Mouse (Mus musculus): Measurements from ENCODE around the gene Plekha6. TPM values are rescaled to one million over a fixed set of nuclear protein-coding genes. Genes with fewer than 3 reads are reported as not detected.

The Plekha6 gene
- polyA plus RNA-seq, 1 experiment from 2014 or later: 18.8 TPM

GRCm38 (mm10) chr1:133278539-133278938 is 114.5 kb downstream of the Plekha6 start:
- Histone ChIP-seq H3K27me3 (ENCODE audit: control insufficient read depth, insufficient read depth, low read length) (no peaks in the 10 kb centered on the region), H3K4me1 (replicated peaks; ENCODE audit: control insufficient read depth, insufficient read depth, low read length) (no peaks in the 10 kb centered on the region), H3K4me2 (ENCODE audit: low read depth, low read length, severe bottlenecking) (no peak overlapping the region), H3K9ac (ENCODE audit: low read length) (no peak overlapping the region), H3K4me3 (ENCODE audit: low read depth, low read length) (no peak overlapping the region), H3K36me3 (ENCODE audit: control insufficient read depth, insufficient read depth, low read length) (no peaks in the 10 kb centered on the region; the same call in 1 of the 2 replicates), H3K9me3 (ENCODE audit: control insufficient read depth, low read length) (no peaks in the 10 kb centered on the region), H3K27ac (ENCODE audit: low read depth, low read length) (no peak overlapping the region)
- ATAC-seq (replicated peaks; ENCODE audit: low FRiP score): no peak
- no peak for DNase-seq (ENCODE audit: low spot score)
- 81% methylated on average over 6 of the region's 6 CpGs for WGBS

GRCm38 (mm10) chr1:133278946-133279631 is 115.1 kb downstream of the Plekha6 start:
- no peak overlapping the region for H3K4me3 ChIP-seq (ENCODE audit: low read depth, low read length)
- H3K4me1 ChIP-seq (replicated peaks; ENCODE audit: control insufficient read depth, insufficient read depth, low read length): no peaks in the 10 kb centered on the region
- no peak overlapping the region for H3K27ac ChIP-seq (ENCODE audit: low read depth, low read length)
- H3K9me3 ChIP-seq (ENCODE audit: control insufficient read depth, low read length): no peaks in the 10 kb centered on the region
- H3K4me2 ChIP-seq (ENCODE audit: low read depth, low read length, severe bottlenecking): no peak overlapping the region
- 79% methylated on average over 15 of the region's 15 CpGs for WGBS
- no peaks in the 10 kb centered on the region for H3K27me3 ChIP-seq (ENCODE audit: control insufficient read depth, insufficient read depth, low read length)
- no peaks in the 10 kb centered on the region; the same call in 1 of the 2 replicates for H3K36me3 ChIP-seq (ENCODE audit: control insufficient read depth, insufficient read depth, low read length)
- no peak overlapping the region for H3K9ac ChIP-seq (ENCODE audit: low read length)
- DNase-seq (ENCODE audit: low spot score) (no peak), ATAC-seq (replicated peaks; ENCODE audit: low FRiP score) (no peak)

GRCm38 (mm10) chr1:133279632-133280093 is 115.7 kb downstream of the Plekha6 start:
- no peaks in the 10 kb centered on the region for H3K9me3 ChIP-seq (ENCODE audit: control insufficient read depth, low read length)
- H3K4me2 ChIP-seq (ENCODE audit: low read depth, low read length, severe bottlenecking): no peak overlapping the region
- no peak overlapping the region for H3K27ac ChIP-seq (ENCODE audit: low read depth, low read length)
- ATAC-seq (replicated peaks; ENCODE audit: low FRiP score) (no peak), DNase-seq (ENCODE audit: low spot score) (no peak)
- no peak overlapping the region for H3K9ac ChIP-seq (ENCODE audit: low read length)
- H3K4me1 ChIP-seq (replicated peaks; ENCODE audit: control insufficient read depth, insufficient read depth, low read length): no peaks in the 10 kb centered on the region
- H3K4me3 ChIP-seq (ENCODE audit: low read depth, low read length): no peak overlapping the region
- no peaks in the 10 kb centered on the region; the same call in 1 of the 2 replicates for H3K36me3 ChIP-seq (ENCODE audit: control insufficient read depth, insufficient read depth, low read length)
- H3K27me3 ChIP-seq (ENCODE audit: control insufficient read depth, insufficient read depth, low read length): no peaks in the 10 kb centered on the region
- 90% methylated on average over 11 of the region's 11 CpGs for WGBS

GRCm38 (mm10) chr1:133280537-133280936 is 116.5 kb downstream of the Plekha6 start:
- 91% methylated on average over 2 of the region's 2 CpGs for WGBS
- H3K9ac ChIP-seq (ENCODE audit: low read length): no peak overlapping the region
- no peaks in the 10 kb centered on the region for H3K27me3 ChIP-seq (ENCODE audit: control insufficient read depth, insufficient read depth, low read length)
- H3K4me2 ChIP-seq (ENCODE audit: low read depth, low read length, severe bottlenecking): no peak overlapping the region
- H3K4me1 ChIP-seq (replicated peaks; ENCODE audit: control insufficient read depth, insufficient read depth, low read length): no peaks in the 10 kb centered on the region
- H3K27ac ChIP-seq (ENCODE audit: low read depth, low read length): no peak overlapping the region
- no peaks in the 10 kb centered on the region; the same call in 1 of the 2 replicates for H3K36me3 ChIP-seq (ENCODE audit: control insufficient read depth, insufficient read depth, low read length)
- no peak overlapping the region for H3K4me3 ChIP-seq (ENCODE audit: low read depth, low read length)
- no peak for DNase-seq (ENCODE audit: low spot score)
- ATAC-seq (replicated peaks; ENCODE audit: low FRiP score): no peak
- H3K9me3 ChIP-seq (ENCODE audit: control insufficient read depth, low read length): no peaks in the 10 kb centered on the region

GRCm38 (mm10) chr1:133285907-133286306 is 121.9 kb downstream of the Plekha6 start:
- no peak overlapping the region for H3K4me2 ChIP-seq (ENCODE audit: low read depth, low read length, severe bottlenecking)
- no peak for ATAC-seq (replicated peaks; ENCODE audit: low FRiP score)
- H3K9me3 ChIP-seq (ENCODE audit: control insufficient read depth, low read length): no peaks in the 10 kb centered on the region
- H3K36me3 ChIP-seq (ENCODE audit: control insufficient read depth, insufficient read depth, low read length): no peaks in the 10 kb centered on the region; the same call in 1 of the 2 replicates
- DNase-seq (ENCODE audit: low spot score): no peak
- H3K4me1 ChIP-seq (replicated peaks; ENCODE audit: control insufficient read depth, insufficient read depth, low read length): no peaks in the 10 kb centered on the region
- H3K27ac ChIP-seq (ENCODE audit: low read depth, low read length): no peak overlapping the region
- H3K4me3 ChIP-seq (ENCODE audit: low read depth, low read length): no peak overlapping the region
- WGBS: 87% methylated on average over 7 of the region's 7 CpGs
- no peak overlapping the region for H3K9ac ChIP-seq (ENCODE audit: low read length)
- no peaks in the 10 kb centered on the region for H3K27me3 ChIP-seq (ENCODE audit: control insufficient read depth, insufficient read depth, low read length)

GRCm38 (mm10) chr1:133287051-133287450 is 123.0 kb downstream of the Plekha6 start:
- Histone ChIP-seq H3K27ac (ENCODE audit: low read depth, low read length) (no peak overlapping the region), H3K4me3 (ENCODE audit: low read depth, low read length) (no peak overlapping the region), H3K4me1 (replicated peaks; ENCODE audit: control insufficient read depth, insufficient read depth, low read length) (no peaks in the 10 kb centered on the region), H3K36me3 (ENCODE audit: control insufficient read depth, insufficient read depth, low read length) (no peaks in the 10 kb centered on the region; the same call in 1 of the 2 replicates), H3K9me3 (ENCODE audit: control insufficient read depth, low read length) (no peaks in the 10 kb centered on the region), H3K9ac (ENCODE audit: low read length) (no peak overlapping the region), H3K27me3 (ENCODE audit: control insufficient read depth, insufficient read depth, low read length) (no peaks in the 10 kb centered on the region), H3K4me2 (ENCODE audit: low read depth, low read length, severe bottlenecking) (no peak overlapping the region)
- ATAC-seq (replicated peaks; ENCODE audit: low FRiP score) (no peak), DNase-seq (ENCODE audit: low spot score) (no peak)
- 90% methylated on average over 4 of the region's 4 CpGs for WGBS

GRCm38 (mm10) chr1:133287880-133288279 is 123.9 kb downstream of the Plekha6 start:
- DNase-seq (ENCODE audit: low spot score) (no peak), ATAC-seq (replicated peaks; ENCODE audit: low FRiP score) (no peak)
- no peak overlapping the region for H3K4me3 ChIP-seq (ENCODE audit: low read depth, low read length)
- H3K4me2 ChIP-seq (ENCODE audit: low read depth, low read length, severe bottlenecking): no peak overlapping the region
- H3K9me3 ChIP-seq (ENCODE audit: control insufficient read depth, low read length): no peaks in the 10 kb centered on the region
- no peak overlapping the region for H3K27ac ChIP-seq (ENCODE audit: low read depth, low read length)
- WGBS: 95% methylated on average over 12 of the region's 12 CpGs
- H3K4me1 ChIP-seq (replicated peaks; ENCODE audit: control insufficient read depth, insufficient read depth, low read length): no peaks in the 10 kb centered on the region
- no peak overlapping the region for H3K9ac ChIP-seq (ENCODE audit: low read length)
- H3K36me3 ChIP-seq (ENCODE audit: control insufficient read depth, insufficient read depth, low read length): no peaks in the 10 kb centered on the region; the same call in 1 of the 2 replicates
- no peaks in the 10 kb centered on the region for H3K27me3 ChIP-seq (ENCODE audit: control insufficient read depth, insufficient read depth, low read length)

- Histone ChIP-seq H3K27me3 (ENCODE audit: control insufficient read depth, insufficient read depth, low read length) (no peaks in the 10 kb centered on the region), H3K4me1 (replicated peaks; ENCODE audit: control insufficient read depth, insufficient read depth, low read length) (no peaks in the 10 kb centered on the region), H3K27ac (ENCODE audit: low read depth, low read length) (no peak overlapping the region), H3K9ac (ENCODE audit: low read length) (no peak overlapping the region), H3K4me3 (ENCODE audit: low read depth, low read length) (no peak overlapping the region), H3K4me2 (ENCODE audit: low read depth, low read length, severe bottlenecking) (no peak overlapping the region), H3K9me3 (ENCODE audit: control insufficient read depth, low read length) (no peaks in the 10 kb centered on the region), H3K36me3 (ENCODE audit: control insufficient read depth, insufficient read depth, low read length) (no peaks in the 10 kb centered on the region; the same call in 1 of the 2 replicates)
- DNase-seq (ENCODE audit: low spot score): no peak
- 91% methylated on average over 6 of the region's 6 CpGs for WGBS
- no peak for ATAC-seq (replicated peaks; ENCODE audit: low FRiP score)
These were observed 127.9 kb downstream of the Plekha6 start for GRCm38 (mm10) chr1:133291888-133292287.

- Histone ChIP-seq H3K4me1 (replicated peaks; ENCODE audit: control insufficient read depth, insufficient read depth, low read length) (no peaks in the 10 kb centered on the region), H3K9me3 (ENCODE audit: control insufficient read depth, low read length) (no peaks in the 10 kb centered on the region), H3K27ac (ENCODE audit: low read depth, low read length) (no peak overlapping the region), H3K27me3 (ENCODE audit: control insufficient read depth, insufficient read depth, low read length) (no peaks in the 10 kb centered on the region), H3K4me2 (ENCODE audit: low read depth, low read length, severe bottlenecking) (no peak overlapping the region), H3K9ac (ENCODE audit: low read length) (no peak overlapping the region), H3K36me3 (ENCODE audit: control insufficient read depth, insufficient read depth, low read length) (no peaks in the 10 kb centered on the region; the same call in 1 of the 2 replicates), H3K4me3 (ENCODE audit: low read depth, low read length) (no peak overlapping the region)
- no peak for ATAC-seq (replicated peaks; ENCODE audit: low FRiP score)
- DNase-seq (ENCODE audit: low spot score): no peak
These were observed 128.6 kb downstream of the Plekha6 start for GRCm38 (mm10) chr1:133292608-133293007.

Data from forebrain, embryonic 11.5 days (tissue).